Mouse (Mus musculus) urinary bladder, postnatal 14 days (tissue): ENCODE measurements around the gene Abhd12b.
"Not testable (repeated sequence)": the region's sequence is repeated elsewhere in the genome, so short reads cannot be mapped to it uniquely, and the experiment has no call there.

ENCODE experiments used
- DNase-seq: peaks from one replicate; pipeline ENCODE4 v3.0.0; 2021; ENCODE audit warnings: low spot score

Abhd12b gene

GRCm38 (mm10) chr12:70139871-70140270, 14.1 kb upstream of the Abhd12b start:
- DNase-seq: no peak

- no peak for DNase-seq
Measured at GRCm38 (mm10) chr12:70140542-70140941, 13.4 kb upstream of the Abhd12b start.

- no peak for DNase-seq
Measured at GRCm38 (mm10) chr12:70140993-70141576, 12.9 kb upstream of the Abhd12b start.

GRCm38 (mm10) chr12:70144106-70144587, 9.8 kb upstream of the Abhd12b start:
- DNase-seq: not testable (repeated sequence)

GRCm38 (mm10) chr12:70144637-70145448, 9.1 kb upstream of the Abhd12b start:
- DNase-seq: peak; percentile 52

GRCm38 (mm10) chr12:70145586-70145985, 8.4 kb upstream of the Abhd12b start:
- DNase-seq: no peak

- DNase-seq: no peak
Measured at GRCm38 (mm10) chr12:70147986-70148630, 5.8 kb upstream of the Abhd12b start.

- peak; percentile 29 for DNase-seq
Measured at GRCm38 (mm10) chr12:70148631-70149265, 5.2 kb upstream of the Abhd12b start.

- no peak for DNase-seq
Measured at GRCm38 (mm10) chr12:70156222-70156621, 2.3 kb downstream of the Abhd12b start.

- no peak for DNase-seq
Measured at GRCm38 (mm10) chr12:70157292-70158066, 3.5 kb downstream of the Abhd12b start.

GRCm38 (mm10) chr12:70161057-70161456, 7.1 kb downstream of the Abhd12b start:
- no peak for DNase-seq

GRCm38 (mm10) chr12:70164741-70165140, 10.8 kb downstream of the Abhd12b start:
- DNase-seq: no peak

- no peak for DNase-seq
Measured at GRCm38 (mm10) chr12:70167950-70168349, 14.0 kb downstream of the Abhd12b start.

GRCm38 (mm10) chr12:70169969-70170368, 16.0 kb downstream of the Abhd12b start:
- no peak for DNase-seq

- not testable (repeated sequence) for DNase-seq
Measured at GRCm38 (mm10) chr12:70183507-70183906, 29.6 kb downstream of the Abhd12b start.

GRCm38 (mm10) chr12:70184173-70184783, 30.3 kb downstream of the Abhd12b start:
- DNase-seq: no peak

GRCm38 (mm10) chr12:70192267-70192727, 38.4 kb downstream of the Abhd12b start:
- no peak for DNase-seq

- no peak for DNase-seq
Measured at GRCm38 (mm10) chr12:70195426-70195825, 41.5 kb downstream of the Abhd12b start.

GRCm38 (mm10) chr12:70196341-70196740, 42.4 kb downstream of the Abhd12b start:
- DNase-seq: no peak

- DNase-seq: no peak
Measured at GRCm38 (mm10) chr12:70201926-70202529, 48.1 kb downstream of the Abhd12b start.

GRCm38 (mm10) chr12:70204433-70204832, 50.5 kb downstream of the Abhd12b start:
- DNase-seq: no peak
